Mouse (Mus musculus) right cerebral cortex, postnatal 4 days (tissue): ENCODE data around the gene Kremen2.

Experiments used
- DNase-seq: peaks from one replicate; pipeline ENCODE4 v3.0.0-alpha.2; 2022

Kremen2 gene

GRCm38 (mm10) chr17:23726758-23727142 is 18.9 kb downstream of the Kremen2 start:
- DNase-seq = peak; percentile 64

GRCm38 (mm10) chr17:23725999-23726757 is 19.5 kb downstream of the Kremen2 start, which contains the start of gene Pkmyt1:
Pkmyt1 (plus strand) TSS chr17:23726336.
- DNase-seq = peak; percentile 94

DNA sequence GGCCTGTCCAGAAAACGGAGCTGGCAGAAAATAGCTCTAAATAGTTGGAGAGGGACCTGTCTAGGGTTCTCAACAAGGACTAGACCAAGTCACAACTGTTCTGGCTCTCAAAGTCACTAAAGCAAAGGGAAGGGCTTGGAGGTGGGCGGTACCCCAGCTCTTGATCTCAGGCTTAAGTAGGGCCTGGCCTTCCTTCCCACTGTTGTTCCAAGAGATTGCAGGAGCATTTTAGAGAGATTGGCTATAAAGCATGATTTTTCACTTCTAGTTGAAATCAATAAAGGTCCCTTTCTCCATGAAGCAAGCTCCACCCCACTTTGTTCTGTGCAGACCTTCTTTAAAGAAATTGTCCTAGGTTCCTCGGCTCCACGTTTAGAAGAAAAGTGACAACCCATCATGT is 20.2 kb downstream of the Kremen2 start:
- no peak for DNase-seq

DNA sequence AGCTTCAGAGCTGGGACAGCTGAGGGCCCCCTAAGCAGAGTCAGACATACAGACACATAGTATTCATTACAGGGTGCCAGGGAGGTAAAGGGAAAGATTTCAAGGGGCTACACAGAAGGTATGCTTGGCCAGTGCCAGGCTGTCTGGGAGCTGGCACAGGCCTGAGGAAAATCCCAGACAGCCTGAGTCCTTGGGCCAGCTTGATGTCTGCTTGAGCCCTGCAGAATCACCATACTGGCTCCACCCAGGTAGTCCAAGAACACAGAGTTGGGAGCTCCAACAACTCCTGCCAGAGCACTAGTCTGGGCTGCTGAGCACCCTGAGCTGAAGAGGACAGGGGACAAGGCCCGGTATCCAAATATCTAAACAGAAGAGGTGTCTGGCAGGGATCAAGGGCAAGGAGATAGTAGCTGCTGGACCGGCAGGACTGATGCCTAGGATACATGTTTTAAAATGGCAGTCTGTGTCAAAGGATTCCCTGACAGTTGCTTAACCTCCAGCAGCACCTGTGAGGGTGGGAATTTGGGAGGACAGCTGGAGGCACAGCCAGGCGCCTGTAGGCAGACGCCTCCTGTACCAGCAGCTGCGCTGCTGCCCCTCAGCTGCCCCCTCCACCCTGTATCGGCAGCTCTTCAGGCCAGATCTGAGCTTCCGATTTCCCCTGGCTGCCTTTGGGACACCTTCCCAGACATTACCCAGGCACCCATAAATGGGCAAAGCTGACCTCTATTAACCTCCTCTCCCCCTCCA is 23.1 kb downstream of the Kremen2 start, which contains the start of gene 1520401A03Rik:
Gene 1520401A03Rik, minus strand, starts transcription at position 408 of the 750 bp plus-strand sequence.
- DNase-seq = no peak

DNA sequence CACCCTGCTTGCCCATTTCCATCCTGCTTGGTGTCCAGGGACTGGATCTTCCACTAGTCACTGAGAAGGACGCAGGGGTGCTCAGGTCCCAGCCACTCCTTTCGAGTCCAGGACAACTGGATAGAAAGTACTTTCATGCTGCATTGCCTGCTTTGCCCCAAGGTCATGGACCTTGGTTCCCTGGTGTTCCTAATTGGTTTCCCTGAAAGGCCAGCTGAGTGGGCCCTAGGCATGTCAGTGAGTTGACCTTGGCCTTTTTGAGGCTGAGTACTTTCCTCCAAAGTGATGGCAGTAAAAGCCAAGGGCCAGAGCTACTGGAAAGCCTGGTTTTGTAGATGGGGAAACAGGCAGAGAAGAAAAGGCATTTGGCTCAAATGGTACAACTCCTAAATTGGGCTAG is 23.7 kb downstream of the Kremen2 start:
- no peak for DNase-seq

DNA sequence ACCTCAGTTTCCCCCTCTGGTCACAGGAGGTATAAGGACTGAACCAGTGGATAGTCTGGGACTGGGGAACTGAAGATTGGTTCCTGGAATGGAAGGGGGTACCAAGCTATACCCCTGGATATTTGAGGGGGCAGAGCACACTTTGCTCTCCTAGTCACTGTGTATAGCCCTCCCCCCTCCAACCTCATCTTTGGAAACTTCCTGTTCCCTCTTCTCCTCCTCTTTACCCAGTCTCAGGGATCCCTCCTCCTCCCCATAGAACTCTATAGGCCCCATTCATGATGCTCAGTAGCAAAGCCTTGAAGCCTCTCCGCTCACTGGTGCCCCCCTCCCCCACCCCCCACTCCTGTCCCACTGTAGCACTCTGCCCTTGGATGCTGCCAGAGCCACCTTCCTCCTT is 26.2 kb downstream of the Kremen2 start:
- DNase-seq = no peak

- no peak for DNase-seq
These were observed 28.6 kb downstream of the Kremen2 start for GRCm38 (mm10) chr17:23717003-23717402.

- DNase-seq = peak; percentile 86
These were observed 39.4 kb downstream of the Kremen2 start for GRCm38 (mm10) chr17:23706212-23706611.

- DNase-seq = no peak
These were observed 40.0 kb downstream of the Kremen2 start for GRCm38 (mm10) chr17:23705525-23706104.

DNA sequence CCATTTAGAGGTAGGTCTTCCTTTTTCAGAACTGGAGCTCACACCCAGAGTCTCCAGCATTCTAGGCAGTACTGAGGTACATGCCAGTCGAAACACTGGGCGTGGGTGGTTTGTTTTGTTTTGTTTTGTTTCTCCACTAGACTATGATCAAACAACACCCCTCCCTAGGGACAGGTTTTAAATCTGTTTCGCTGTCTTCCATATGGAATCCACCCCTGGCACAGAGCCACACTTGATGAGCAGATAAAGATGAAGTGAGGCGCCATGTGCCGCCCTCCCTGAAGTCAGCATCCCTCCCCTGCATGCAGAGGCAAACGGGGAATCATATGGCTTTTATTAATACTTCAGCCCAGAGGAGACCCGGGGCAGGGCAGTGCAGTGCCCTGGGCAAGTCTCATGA is 40.9 kb downstream of the Kremen2 start:
- peak; percentile 27 for DNase-seq

- no peak for DNase-seq
These were observed 42.3 kb downstream of the Kremen2 start for GRCm38 (mm10) chr17:23703301-23703700.

DNA sequence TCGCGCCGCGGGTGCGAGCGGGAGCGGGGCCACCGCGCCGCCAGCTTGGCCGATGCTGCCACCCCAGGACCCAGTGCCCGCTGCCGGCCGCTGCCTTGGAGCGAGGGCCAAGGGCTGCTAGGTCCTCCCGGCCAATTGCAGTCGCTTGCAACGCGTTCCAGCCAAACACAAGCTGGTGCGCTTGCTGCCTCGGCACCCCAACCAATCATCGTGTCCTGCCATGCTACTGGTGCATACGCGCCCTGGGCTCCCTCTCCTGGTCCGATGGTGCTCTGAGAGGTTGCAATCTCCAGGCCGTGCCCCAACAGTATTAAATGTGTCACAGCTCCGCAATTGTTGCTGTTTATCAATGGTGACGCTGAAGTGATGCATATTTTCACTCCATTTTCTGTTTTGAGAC is 45.6 kb downstream of the Kremen2 start:
- DNase-seq = peak; percentile 85

- peak; percentile 40 for DNase-seq
These were observed 46.2 kb downstream of the Kremen2 start for GRCm38 (mm10) chr17:23699131-23700077.

DNA sequence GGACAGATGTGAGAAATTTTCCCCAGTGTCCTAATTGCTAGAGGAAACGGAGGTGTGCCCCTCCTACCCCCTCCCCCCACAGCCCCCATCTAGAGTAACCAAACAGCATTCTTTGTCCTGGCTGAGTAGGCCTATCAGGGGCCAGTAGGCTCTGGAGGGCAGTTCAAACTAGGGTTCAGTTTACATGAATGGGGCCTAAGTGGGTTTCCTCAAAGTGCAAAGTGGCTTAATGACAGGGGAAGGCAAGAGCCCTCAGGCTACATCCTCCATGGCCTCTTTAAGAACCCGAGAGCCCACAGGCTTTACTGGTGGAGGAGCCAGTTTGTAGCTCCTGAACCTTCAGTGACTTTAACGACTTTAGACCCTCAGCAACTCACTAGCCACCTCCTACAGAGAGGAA is 49.8 kb downstream of the Kremen2 start:
- no peak for DNase-seq

DNA sequence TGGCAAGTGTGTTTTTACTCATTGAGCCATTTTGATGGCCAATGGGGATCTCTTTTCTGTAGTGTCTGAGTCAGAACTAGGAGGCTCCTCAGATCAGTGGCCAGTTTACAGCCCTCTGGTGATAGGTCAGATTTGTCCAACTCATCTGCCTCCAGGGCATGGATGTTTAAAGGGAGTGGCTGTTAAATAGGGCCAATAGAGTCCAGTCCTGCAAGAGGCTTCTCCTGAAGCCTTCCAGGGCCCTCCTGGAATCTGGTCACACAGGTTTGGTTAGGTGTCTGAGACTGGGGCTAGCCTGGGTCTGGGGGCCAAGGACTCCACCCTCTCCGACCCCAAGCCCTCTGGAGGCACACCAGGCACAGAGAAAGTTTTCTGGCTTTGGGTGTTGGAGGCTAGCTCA is 51.1 kb downstream of the Kremen2 start:
- DNase-seq = no peak
